Mouse (Mus musculus) testis, adult 2 months (tissue): Measurements from ENCODE around the gene Shisa8.

Source experiments
- CTCF ChIP-seq: fragments of 200-500 bp; IDR thresholded peaks from 2 replicates; pipeline ENCODE4 v1.5.1; 2012; ENCODE audit warnings: low read depth, mild to moderate bottlenecking, inconsistent platforms, low read length, moderate library complexity; ENCODE audit not compliant: control insufficient read depth, insufficient read depth, insufficient replicate concordance
- POLR2A ChIP-seq: fragments of 200-500 bp; IDR thresholded peaks from 2 replicates; pipeline ENCODE4 v1.6.1; 2012; ENCODE audit warnings: low read depth, mild to moderate bottlenecking, inconsistent platforms, low read length, moderate library complexity; ENCODE audit not compliant: control insufficient read depth

DNA sequence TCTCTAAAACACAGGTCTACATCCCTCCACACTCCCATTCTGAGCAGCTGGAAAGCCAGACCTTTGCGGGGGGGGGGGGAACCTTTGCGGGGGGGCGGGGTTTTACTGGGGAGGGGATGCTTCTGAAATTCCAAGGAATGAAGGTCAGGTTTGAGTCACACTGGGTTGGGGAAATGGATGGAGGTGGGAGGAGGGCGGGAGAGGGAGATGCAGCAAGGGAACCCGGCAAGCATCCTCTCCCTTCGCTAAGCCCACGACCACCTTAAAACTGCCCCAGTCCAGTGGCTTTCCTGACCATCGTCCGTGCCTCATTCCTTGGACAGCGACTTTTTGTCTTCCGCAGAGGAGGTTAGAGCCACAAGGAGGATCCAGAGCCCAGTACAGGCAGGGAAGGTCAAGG lies 1.3 kb downstream of the Shisa8 start:
- TF ChIP-seq POLR2A = no peak
- TF ChIP-seq CTCF = no peak
